Mouse (Mus musculus): ENCODE data around the gene Il31. TPM values are rescaled to one million over a fixed set of nuclear protein-coding genes. Genes with fewer than 3 reads are reported as not detected.

Il31 gene
- polyA plus RNA-seq, 1 experiment from 2014 or later: not detected

DNA sequence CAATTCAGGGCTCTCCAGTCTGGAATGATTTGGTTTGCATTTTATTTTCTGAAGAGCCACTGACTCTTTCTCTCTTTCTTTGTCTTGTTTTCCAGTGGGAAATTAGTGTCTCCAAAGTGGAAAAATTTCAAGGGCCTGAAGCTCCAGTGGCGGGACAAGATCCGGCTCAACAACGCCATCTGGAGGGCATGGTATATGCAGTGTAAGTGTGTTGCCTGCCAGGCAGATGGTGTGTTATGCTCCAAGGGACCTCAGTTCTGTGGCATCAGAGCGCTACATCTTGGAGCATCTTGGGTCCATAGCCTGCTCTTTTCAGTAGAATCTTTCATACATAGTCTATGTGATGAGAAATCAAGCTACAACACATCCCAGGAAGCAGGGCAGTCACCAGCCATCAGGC lies 49.3 kb downstream of the Il31 start:
- Histone ChIP-seq H3K4me1 (replicated peaks; ENCODE audit: control insufficient read depth, insufficient read depth) (no peaks in the 10 kb centered on the region), H3K36me3 (ENCODE audit: control insufficient read depth, insufficient read depth, low read length) (peaks cover 19% of the 10 kb centered on the region), H3K27ac (replicated peaks) (no peak overlapping the region), H3K9ac (ENCODE audit: low read length) (no peak overlapping the region), H3K27me3 (ENCODE audit: control insufficient read depth, insufficient read depth, low read length) (no peaks in the 10 kb centered on the region), H3K9me3 (ENCODE audit: control insufficient read depth, low read length) (no peaks in the 10 kb centered on the region), H3K4me3 (ENCODE audit: low read depth, low read length) (no peak overlapping the region), H3K4me2 (replicated peaks; ENCODE audit: low read depth) (no peak overlapping the region)
- ATAC-seq (ENCODE audit: low FRiP score, low TSS enrichment) (no peak), DNase-seq (ENCODE audit: low spot score) (peak; percentile 27)
- no peak for TF ChIP-seq EP300 (optimal IDR thresholded peaks at IDR 0.05)
- peak; percentile 57 for TF ChIP-seq CTCF (IDR thresholded peaks at IDR 0.05; ENCODE audit: low read depth)
- WGBS: 75% methylated on average over 4 of the region's 4 CpGs

DNA sequence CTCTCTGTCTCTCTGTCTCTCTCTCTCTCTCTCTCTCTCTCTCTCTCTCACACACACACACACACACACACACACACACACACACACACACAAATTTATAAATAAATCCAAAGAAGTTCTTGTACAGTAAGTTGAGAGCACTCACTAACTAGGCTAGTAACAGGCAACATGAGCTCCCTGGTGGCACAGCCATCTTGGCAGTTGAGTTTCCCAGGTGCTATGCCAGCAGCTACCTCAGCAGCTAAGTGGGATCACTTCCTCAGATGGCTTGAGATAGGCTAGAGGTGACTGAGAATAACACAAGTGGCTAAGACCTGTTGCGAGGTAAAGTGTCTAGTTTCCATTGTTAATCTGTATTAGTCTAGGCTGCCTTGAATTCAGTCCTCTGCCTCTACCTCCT lies 50.0 kb downstream of the Il31 start:
- Histone ChIP-seq H3K27me3 (ENCODE audit: control insufficient read depth, insufficient read depth, low read length) (no peaks in the 10 kb centered on the region), H3K4me1 (replicated peaks; ENCODE audit: control insufficient read depth, insufficient read depth) (no peaks in the 10 kb centered on the region), H3K9me3 (ENCODE audit: control insufficient read depth, low read length) (no peaks in the 10 kb centered on the region), H3K4me2 (replicated peaks; ENCODE audit: low read depth) (no peak overlapping the region), H3K27ac (replicated peaks) (no peak overlapping the region), H3K4me3 (ENCODE audit: low read depth, low read length) (no peak overlapping the region), H3K9ac (ENCODE audit: low read length) (no peak overlapping the region), H3K36me3 (ENCODE audit: control insufficient read depth, insufficient read depth, low read length) (peaks cover 14% of the 10 kb centered on the region)
- no peak for TF ChIP-seq EP300 (optimal IDR thresholded peaks at IDR 0.05)
- TF ChIP-seq CTCF (IDR thresholded peaks at IDR 0.05; ENCODE audit: low read depth): no peak
- 86% methylated on average over 1 of the region's 1 CpGs for WGBS
- ATAC-seq (ENCODE audit: low FRiP score, low TSS enrichment) (no peak), DNase-seq (ENCODE audit: low spot score) (no peak)

DNA sequence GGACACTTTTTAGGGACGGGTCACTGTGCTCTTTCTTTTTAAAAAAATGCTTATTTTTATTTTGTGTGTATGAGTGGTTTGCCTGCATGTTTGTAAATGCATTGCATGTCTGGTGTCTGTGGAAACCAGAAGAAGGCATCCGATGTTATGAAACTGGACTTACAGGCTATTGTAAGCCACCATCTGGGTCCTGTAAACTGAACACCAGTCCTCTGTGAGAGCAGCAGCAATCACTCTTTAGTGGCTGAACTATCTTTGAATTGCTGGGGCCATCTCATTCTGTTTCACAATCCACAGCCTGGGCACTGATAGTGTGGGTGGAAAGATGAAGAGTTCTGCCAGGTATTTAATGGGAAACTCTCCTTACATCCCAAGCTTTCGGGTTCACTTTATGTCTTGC lies 50.9 kb downstream of the Il31 start:
- no peak overlapping the region for H3K27ac ChIP-seq (replicated peaks)
- H3K4me2 ChIP-seq (replicated peaks; ENCODE audit: low read depth): no peak overlapping the region
- H3K9ac ChIP-seq (ENCODE audit: low read length): no peak overlapping the region
- no peaks in the 10 kb centered on the region for H3K27me3 ChIP-seq (ENCODE audit: control insufficient read depth, insufficient read depth, low read length)
- DNase-seq (ENCODE audit: low spot score) (no peak), ATAC-seq (ENCODE audit: low FRiP score, low TSS enrichment) (no peak)
- no peaks in the 10 kb centered on the region for H3K9me3 ChIP-seq (ENCODE audit: control insufficient read depth, low read length)
- peaks cover 8% of the 10 kb centered on the region; the same call in 1 of the 2 replicates for H3K36me3 ChIP-seq (ENCODE audit: control insufficient read depth, insufficient read depth, low read length)
- TF ChIP-seq EP300 (optimal IDR thresholded peaks at IDR 0.05) (no peak), CTCF (IDR thresholded peaks at IDR 0.05; ENCODE audit: low read depth) (no peak)
- no peaks in the 10 kb centered on the region for H3K4me1 ChIP-seq (replicated peaks; ENCODE audit: control insufficient read depth, insufficient read depth)
- 85% methylated on average over 3 of the region's 3 CpGs for WGBS
- no peak overlapping the region for H3K4me3 ChIP-seq (ENCODE audit: low read depth, low read length)

DNA sequence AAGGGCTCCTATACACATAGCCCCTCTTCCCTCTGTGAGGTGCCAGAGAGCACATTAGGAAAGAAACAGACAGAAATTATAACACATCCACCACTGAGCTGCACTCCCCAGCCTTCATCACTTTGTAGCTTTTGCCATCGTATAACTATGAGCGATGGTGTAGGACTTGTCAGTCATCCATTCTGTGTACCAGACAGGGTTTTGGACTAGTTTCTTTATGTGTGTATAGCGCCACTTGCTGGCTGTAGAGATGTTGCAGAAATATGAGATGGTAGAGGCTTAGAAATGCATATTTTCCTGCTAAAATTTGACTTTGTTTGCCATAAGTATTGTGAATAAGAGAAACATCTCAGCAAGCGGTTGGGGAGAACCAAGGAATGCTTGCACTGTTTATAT lies 52.5 kb downstream of the Il31 start:
- peak; percentile 33; the same call in 1 of the 2 replicates for ATAC-seq (ENCODE audit: low FRiP score, low TSS enrichment)
- H3K4me3 ChIP-seq (ENCODE audit: low read depth, low read length): no peak overlapping the region
- 33% methylated on average over 4 of the region's 4 CpGs for WGBS

DNA sequence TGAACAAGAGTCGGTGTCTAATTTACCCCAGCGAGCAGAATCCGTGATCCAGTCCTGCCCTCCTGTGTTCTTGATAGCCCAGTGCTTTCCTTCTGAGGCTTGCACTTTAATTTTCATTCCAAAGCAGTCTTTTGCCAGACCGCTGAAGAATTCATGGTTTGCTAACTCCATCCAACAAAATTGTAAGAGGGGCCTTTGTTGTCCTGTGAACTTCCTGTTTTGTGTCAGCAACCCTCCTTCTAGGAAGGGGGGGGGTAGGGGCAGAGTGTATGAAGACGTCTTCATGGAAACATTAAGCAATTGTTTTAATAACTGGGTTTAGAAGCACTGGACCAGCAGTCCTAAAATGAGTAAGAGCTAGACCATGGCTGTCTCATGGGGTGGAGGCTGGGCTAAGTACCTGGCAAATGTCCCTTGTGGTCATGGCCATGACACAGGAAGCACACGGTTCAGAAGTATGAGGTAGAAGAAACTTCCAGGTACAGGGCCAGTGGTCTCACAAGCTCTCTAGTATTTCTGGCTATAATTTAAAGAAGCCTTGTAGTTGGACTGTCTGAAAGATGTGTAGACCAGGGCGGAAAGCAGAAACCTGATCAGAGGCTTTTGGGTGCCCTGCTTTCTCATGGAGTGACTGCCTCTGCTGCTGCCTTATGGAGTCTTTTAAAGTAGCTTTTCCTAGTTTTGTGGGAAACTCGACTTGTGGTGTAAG lies 53.1 kb downstream of the Il31 start:
- Histone ChIP-seq H3K9me3 (ENCODE audit: control insufficient read depth, low read length) (no peaks in the 10 kb centered on the region), H3K4me2 (replicated peaks; ENCODE audit: low read depth) (no peak overlapping the region), H3K9ac (ENCODE audit: low read length) (no peak overlapping the region), H3K27me3 (ENCODE audit: control insufficient read depth, insufficient read depth, low read length) (no peaks in the 10 kb centered on the region), H3K4me3 (ENCODE audit: low read depth, low read length) (no peak overlapping the region), H3K4me1 (replicated peaks; ENCODE audit: control insufficient read depth, insufficient read depth) (peaks cover 5% of the 10 kb centered on the region), H3K36me3 (ENCODE audit: control insufficient read depth, insufficient read depth, low read length) (0 out of 2 replicates have a peak, but pooled peaks cover 6% of the 10 kb centered on the region), H3K27ac (replicated peaks) (peak overlapping the region; percentile 40; the same call in 1 of the 2 replicates)
- TF ChIP-seq CTCF (IDR thresholded peaks at IDR 0.05; ENCODE audit: low read depth): peak; percentile 61
- TF ChIP-seq EP300 (optimal IDR thresholded peaks at IDR 0.05): no peak
- 41% methylated on average over 8 of the region's 8 CpGs for WGBS
- ATAC-seq (ENCODE audit: low FRiP score, low TSS enrichment) (peak; percentile 47; the same call in 1 of the 2 replicates), DNase-seq (ENCODE audit: low spot score) (no peak)

More for the DNA sequence above, 52.5 kb downstream of the Il31 start:
- no peak overlapping the region for H3K9ac ChIP-seq (ENCODE audit: low read length)
- peak; percentile 54 for DNase-seq (ENCODE audit: low spot score)
- TF ChIP-seq EP300 (optimal IDR thresholded peaks at IDR 0.05) (no peak), CTCF (IDR thresholded peaks at IDR 0.05; ENCODE audit: low read depth) (peak; percentile 87)
- no peaks in the 10 kb centered on the region for H3K9me3 ChIP-seq (ENCODE audit: control insufficient read depth, low read length)
- no peaks in the 10 kb centered on the region for H3K27me3 ChIP-seq (ENCODE audit: control insufficient read depth, insufficient read depth, low read length)
- no peak overlapping the region for H3K4me2 ChIP-seq (replicated peaks; ENCODE audit: low read depth)
- H3K27ac ChIP-seq (replicated peaks): no peak overlapping the region
- H3K4me1 ChIP-seq (replicated peaks; ENCODE audit: control insufficient read depth, insufficient read depth): peaks cover 5% of the 10 kb centered on the region
- H3K36me3 ChIP-seq (ENCODE audit: control insufficient read depth, insufficient read depth, low read length): 0 out of 2 replicates have a peak, but pooled peaks cover 7% of the 10 kb centered on the region

DNA sequence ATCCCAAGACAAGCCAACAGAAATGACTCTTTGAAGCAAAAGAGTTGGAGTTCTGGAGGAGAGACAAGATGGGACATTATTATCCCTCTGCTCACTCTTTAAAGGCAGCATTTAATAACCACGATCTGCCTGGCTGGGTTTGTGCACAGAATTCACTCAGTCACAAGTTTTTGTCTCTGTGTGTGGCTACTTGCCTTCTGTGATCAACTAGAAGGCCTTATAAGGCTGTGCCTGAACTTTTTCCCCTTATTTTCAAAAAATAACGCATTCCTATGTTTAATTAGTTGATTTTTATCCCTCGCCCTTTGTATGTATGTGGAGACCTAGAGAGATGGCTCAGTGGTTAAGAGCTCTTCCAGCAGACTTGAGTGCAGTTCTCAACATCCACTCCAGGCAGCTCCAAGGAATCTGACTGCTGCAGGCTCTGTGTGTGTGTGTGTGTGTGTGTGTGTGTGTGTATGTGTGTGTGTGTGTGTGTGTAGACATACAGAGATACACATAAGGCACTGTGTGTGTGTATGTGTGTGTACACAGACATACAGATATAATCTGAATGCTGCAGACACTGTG lies 56.9 kb downstream of the Il31 start:
- H3K27ac ChIP-seq (replicated peaks): peak overlapping the region; percentile 61

More for the DNA sequence above, 56.9 kb downstream of the Il31 start:
- WGBS: 38% methylated on average over 3 of the region's 3 CpGs
- Histone ChIP-seq H3K4me2 (replicated peaks; ENCODE audit: low read depth) (no peak overlapping the region), H3K4me1 (replicated peaks; ENCODE audit: control insufficient read depth, insufficient read depth) (peaks cover 5% of the 10 kb centered on the region), H3K36me3 (ENCODE audit: control insufficient read depth, insufficient read depth, low read length) (no peaks in the 10 kb centered on the region), H3K9ac (ENCODE audit: low read length) (no peak overlapping the region), H3K9me3 (ENCODE audit: control insufficient read depth, low read length) (no peaks in the 10 kb centered on the region), H3K4me3 (ENCODE audit: low read depth, low read length) (no peak overlapping the region), H3K27me3 (ENCODE audit: control insufficient read depth, insufficient read depth, low read length) (no peaks in the 10 kb centered on the region)
- no peak for DNase-seq (ENCODE audit: low spot score)
- TF ChIP-seq EP300 (optimal IDR thresholded peaks at IDR 0.05) (no peak), CTCF (IDR thresholded peaks at IDR 0.05; ENCODE audit: low read depth) (no peak; the same call in 1 of the 2 replicates)
- no peak for ATAC-seq (ENCODE audit: low FRiP score, low TSS enrichment)
